Mouse (Mus musculus) adrenal gland, adult 2 months (tissue): Measurements from ENCODE around the gene Mapk14. TPM values are rescaled to one million over a fixed set of nuclear protein-coding genes. Genes with fewer than 3 reads are reported as not detected.
"Not testable (repeated sequence)": the region's sequence is repeated elsewhere in the genome, so short reads cannot be mapped to it uniquely, and the experiment has no call there.

Source experiments
- DNase-seq: peaks from one replicate; pipeline ENCODE4 v3.0.0; 2021
- polyA plus RNA-seq: library from polyadenylated mRNA; depleted of rRNA; stranded (reverse); fragments of >200 nt; gene quantifications from 2 replicates; pipeline ENCODE4 v1.2.3, GENCODE M21; 2012
- total RNA-seq, 2 experiments: library from RNA; stranded (reverse); gene quantifications; 2 replicates each; pipeline ENCODE4 v1.2.3; 2021

The Mapk14 gene
- total and polyA plus RNA-seq, 3 experiments, result 65.3 to 85.2 (median 74.4) TPM

- peak; percentile 37 for DNase-seq
These were observed 6.4 kb downstream of the Mapk14 start for GRCm38 (mm10) chr17:28697290-28698195.

- peak; percentile 61 for DNase-seq
These were observed 7.1 kb downstream of the Mapk14 start for GRCm38 (mm10) chr17:28698245-28698644.

GRCm38 (mm10) chr17:28698672-28699071 lies 7.5 kb downstream of the Mapk14 start:
- no peak for DNase-seq

GRCm38 (mm10) chr17:28699789-28700188 lies 8.7 kb downstream of the Mapk14 start:
- DNase-seq, result no peak

- DNase-seq, result no peak
These were observed 10.0 kb downstream of the Mapk14 start for GRCm38 (mm10) chr17:28701171-28701570.

GRCm38 (mm10) chr17:28701737-28702136 lies 10.6 kb downstream of the Mapk14 start:
- peak; percentile 23 for DNase-seq

- DNase-seq, result peak; percentile 32
These were observed 11.5 kb downstream of the Mapk14 start for GRCm38 (mm10) chr17:28702646-28703045.

GRCm38 (mm10) chr17:28706697-28707096 lies 15.6 kb downstream of the Mapk14 start:
- peak; percentile 12 for DNase-seq

- no peak for DNase-seq
These were observed 16.1 kb downstream of the Mapk14 start for GRCm38 (mm10) chr17:28707136-28707627.

- no peak for DNase-seq
These were observed 16.7 kb downstream of the Mapk14 start for GRCm38 (mm10) chr17:28707816-28708215.

- DNase-seq, result no peak
These were observed 17.9 kb downstream of the Mapk14 start for GRCm38 (mm10) chr17:28708989-28709388.

GRCm38 (mm10) chr17:28709552-28710290 lies 18.6 kb downstream of the Mapk14 start:
- DNase-seq, result no peak

GRCm38 (mm10) chr17:28710291-28710688 lies 19.2 kb downstream of the Mapk14 start:
- no peak for DNase-seq

GRCm38 (mm10) chr17:28711237-28711636 lies 20.1 kb downstream of the Mapk14 start:
- no peak for DNase-seq

GRCm38 (mm10) chr17:28712305-28712704 lies 21.2 kb downstream of the Mapk14 start:
- DNase-seq, result no peak

GRCm38 (mm10) chr17:28714006-28714405 lies 22.9 kb downstream of the Mapk14 start:
- DNase-seq, result no peak

GRCm38 (mm10) chr17:28715832-28716548 lies 24.9 kb downstream of the Mapk14 start:
- no peak for DNase-seq

- no peak for DNase-seq
These were observed 26.4 kb downstream of the Mapk14 start for GRCm38 (mm10) chr17:28717535-28717934.

- DNase-seq, result no peak
These were observed 34.7 kb downstream of the Mapk14 start, which contains the start of gene AC170998.1 for GRCm38 (mm10) chr17:28725783-28726182. AC170998.1 (plus strand) TSS chr17:28726083.

GRCm38 (mm10) chr17:28727511-28727910 lies 36.4 kb downstream of the Mapk14 start:
- DNase-seq, result not testable (repeated sequence)

- DNase-seq, result no peak
These were observed 44.4 kb downstream of the Mapk14 start for GRCm38 (mm10) chr17:28735317-28736105.
